Mouse (Mus musculus) erythroblast, embryonic 14.5 days (primary cell): Measurements from ENCODE around the gene Gm8246. TPM values are rescaled to one million over a fixed set of nuclear protein-coding genes. Genes with fewer than 3 reads are reported as not detected.
"Not testable (repeated sequence)": the region's sequence is repeated elsewhere in the genome, so short reads cannot be mapped to it uniquely, and the experiment has no call there.

Experiments used
- H3K27me3 ChIP-seq: 2 replicates; pipeline ENCODE4 v1.6.1; 2012; ENCODE audit warnings: inconsistent platforms; ENCODE audit not compliant: control insufficient read depth
- H3K36me3 ChIP-seq: 2 replicates; pipeline ENCODE4 v1.6.1; 2012; ENCODE audit warnings: mild to moderate bottlenecking, inconsistent platforms; ENCODE audit not compliant: control insufficient read depth
- H3K4me1 ChIP-seq: 2 replicates; pipeline ENCODE4 v1.6.1; 2012; ENCODE audit warnings: inconsistent platforms; ENCODE audit not compliant: control insufficient read depth
- H3K4me3 ChIP-seq: replicated peaks from 2 replicates; pipeline ENCODE3; 2012; ENCODE audit warnings: moderate library complexity, mild to moderate bottlenecking, inconsistent platforms
- H3K9me3 ChIP-seq: 2 replicates; pipeline ENCODE4 v1.6.1; 2012; ENCODE audit warnings: low read length, inconsistent platforms, mixed read lengths; ENCODE audit not compliant: control insufficient read depth
- polyA plus RNA-seq: library from polyadenylated mRNA; stranded (reverse); fragments of >175 nt; gene quantifications from 2 replicates; pipeline ENCODE4 v1.2.3, GENCODE M21; 2012

The Gm8246 gene
- not detected in 2 replicates for polyA plus RNA-seq

DNA sequence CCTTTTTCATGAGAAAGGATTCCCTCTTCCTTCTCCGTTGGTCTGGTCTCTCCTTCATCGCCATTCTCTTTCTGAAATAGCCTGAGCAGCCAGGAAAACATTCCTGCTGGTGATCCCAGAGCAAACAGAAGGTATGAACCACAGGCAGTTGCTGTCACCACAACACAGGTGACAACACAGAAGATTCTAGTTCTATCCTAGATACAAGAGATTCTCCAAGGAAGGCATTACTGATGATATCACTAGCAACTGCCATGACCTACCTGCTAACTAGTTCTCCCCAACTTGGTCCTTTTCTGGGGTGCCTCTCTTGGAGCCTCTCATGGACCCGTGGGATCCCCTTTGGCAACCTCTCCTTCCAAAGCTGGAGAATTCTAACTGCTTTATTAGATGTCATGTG is at the start of gene Gm8246:
Gene Gm8246 (minus strand): TSS at position 101 of the 400 bp plus-strand sequence.
- H3K9me3 ChIP-seq, H3K36me3 ChIP-seq, H3K4me1 ChIP-seq, H3K4me3 ChIP-seq, H3K27me3 ChIP-seq: not testable (repeated sequence)

DNA sequence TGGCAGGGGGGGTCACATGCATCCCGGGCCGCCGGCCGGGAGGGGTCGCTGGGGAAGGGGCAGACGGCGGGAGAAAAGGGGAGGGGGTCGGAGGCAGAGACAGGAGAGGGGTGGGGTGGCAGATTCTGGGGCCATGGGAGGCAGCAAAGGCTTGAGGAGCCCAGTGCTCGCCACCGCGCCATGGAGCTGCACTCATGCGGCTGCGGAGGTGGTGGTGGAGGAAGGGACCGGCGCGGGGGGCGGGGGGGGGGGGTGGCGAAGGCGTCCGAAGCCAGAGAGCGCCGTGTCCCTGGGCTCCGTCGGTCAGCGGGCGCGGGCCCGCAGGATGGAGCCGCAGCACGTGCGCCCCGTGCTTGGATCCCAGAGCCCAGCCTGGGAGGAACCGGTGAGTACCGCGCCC is 23.7 kb upstream of the Gm8246 start, which contains the start of gene Gm3488:
Gene Gm3488 (plus strand): TSS at position 301 of the 400 bp plus-strand sequence.
- H3K27me3 ChIP-seq, H3K9me3 ChIP-seq, H3K4me3 ChIP-seq, H3K36me3 ChIP-seq, H3K4me1 ChIP-seq: not testable (repeated sequence)

GRCm38 (mm10) chr14:5483907-5484306 is 6.3 kb upstream of the Gm8246 start, which contains the start of gene Gm3187:
Gene Gm3187, plus strand, starts transcription at chr14:5484207.
- not testable (repeated sequence) for H3K4me1 ChIP-seq

GRCm38 (mm10) chr14:5460469-5460868 is 17.2 kb downstream of the Gm8246 start:
- H3K9me3 ChIP-seq, H3K4me3 ChIP-seq: not testable (repeated sequence)

More at GRCm38 (mm10) chr14:5483907-5484306, 6.3 kb upstream of the Gm8246 start, which contains the start of gene Gm3187:
- not testable (repeated sequence) for H3K27me3 ChIP-seq, H3K4me3 ChIP-seq, H3K9me3 ChIP-seq, H3K36me3 ChIP-seq

DNA sequence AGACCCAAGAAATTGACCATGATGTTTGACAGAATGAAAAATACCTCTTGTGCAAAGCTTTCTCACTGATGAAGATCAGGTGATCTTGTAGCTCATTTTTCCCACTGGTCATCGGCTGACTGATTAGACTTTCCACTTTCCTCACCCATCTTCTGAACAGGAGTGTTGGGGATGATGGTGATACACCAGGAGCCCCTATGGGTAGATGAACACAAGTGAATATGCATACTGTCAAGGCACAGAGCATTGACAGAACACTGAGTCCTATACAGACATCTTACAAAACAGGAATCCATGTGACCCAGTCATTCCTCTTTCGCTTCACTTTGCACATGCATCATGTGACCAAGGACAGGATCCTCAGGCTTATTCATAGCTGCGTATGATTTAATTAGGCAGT is 22.3 kb downstream of the Gm8246 start, which contains the start of gene Gm3194:
Gene Gm3194 (minus strand): TSS at position 101 of the 400 bp plus-strand sequence.
- H3K4me1 ChIP-seq, H3K36me3 ChIP-seq, H3K27me3 ChIP-seq, H3K9me3 ChIP-seq, H3K4me3 ChIP-seq: not testable (repeated sequence)

More at GRCm38 (mm10) chr14:5460469-5460868, 17.2 kb downstream of the Gm8246 start:
- not testable (repeated sequence) for H3K27me3 ChIP-seq, H3K36me3 ChIP-seq, H3K4me1 ChIP-seq

Other genes with a start within 250 kb of the Gm8246 start
- gene Gm3526, start 217.2 kb downstream of the Gm8246 start, polyA plus RNA-seq = not detected in 2 replicates
- gene Gm3542, start 142.9 kb downstream of the Gm8246 start, polyA plus RNA-seq = not detected in 2 replicates
- not detected in 2 replicates for gene Gm3500, start 88.8 kb downstream of the Gm8246 start, polyA plus RNA-seq
- not detected in 2 replicates for gene Gm3194, start 22.4 kb downstream of the Gm8246 start, polyA plus RNA-seq
- not detected in 2 replicates for gene Gm3187, start 6.4 kb upstream of the Gm8246 start, polyA plus RNA-seq
- not detected in 2 replicates for gene Gm3488, start 23.8 kb upstream of the Gm8246 start, polyA plus RNA-seq
- not detected in 2 replicates for gene Gm3532, start 60.7 kb upstream of the Gm8246 start, polyA plus RNA-seq
- not detected in 2 replicates for gene Gm8265, start 155.2 kb upstream of the Gm8246 start, polyA plus RNA-seq
- not detected in 2 replicates for gene Gm9603, start 209.6 kb upstream of the Gm8246 start, polyA plus RNA-seq